Mouse (Mus musculus) heart, postnatal 0 days (tissue): ENCODE measurements around the gene Mta3. TPM values are rescaled to one million over a fixed set of nuclear protein-coding genes. Genes with fewer than 3 reads are reported as not detected.

Experiments
- ATAC-seq: fragments of 200-750 bp; cut with Nextera tagmentation; 2 replicates; pipeline ENCODE4 v1.8.0; 2017; ENCODE audit warnings: low read depth, moderate number of reproducible peaks, moderate library complexity; ENCODE audit not compliant: insufficient read depth
- DNase-seq: peaks from one replicate; pipeline ENCODE4 v3.0.0-alpha.2; 2016; ENCODE audit warnings: low spot score
- H3K27ac ChIP-seq: fragments of 300-500 bp; sonication (generic); 2 replicates; pipeline ENCODE4 v1.5.1; 2014; ENCODE audit warnings: low read depth, mild to moderate bottlenecking
- H3K27me3 ChIP-seq: fragments of 300-500 bp; sonication (generic); 2 replicates; pipeline ENCODE4 v1.6.1; 2014; ENCODE audit warnings: low read length, mixed read lengths; ENCODE audit not compliant: control insufficient read depth, insufficient read depth
- H3K36me3 ChIP-seq: fragments of 300-500 bp; sonication (generic); replicated peaks from 2 replicates; pipeline ENCODE4 v1.6.1; 2014; ENCODE audit warnings: low read length, mixed read lengths; ENCODE audit not compliant: control insufficient read depth, insufficient read depth
- H3K4me1 ChIP-seq: fragments of 300-500 bp; sonication (generic); 2 replicates; pipeline ENCODE4 v1.6.1; 2014; ENCODE audit warnings: antibody characterized with exemption; ENCODE audit not compliant: control insufficient read depth, insufficient read depth
- H3K4me2 ChIP-seq: fragments of 300-500 bp; sonication (generic); 2 replicates; pipeline ENCODE4 v1.6.1; 2014; ENCODE audit warnings: low read depth, mild to moderate bottlenecking, low read length, moderate library complexity
- H3K4me3 ChIP-seq: fragments of 300-500 bp; sonication (generic); 2 replicates; pipeline ENCODE4 v1.5.1; 2014; ENCODE audit warnings: low read depth, low read length
- H3K9ac ChIP-seq: fragments of 300-500 bp; sonication (generic); replicated peaks from 2 replicates; pipeline ENCODE4 v1.6.1; 2014; ENCODE audit warnings: low read depth, low read length, mixed read lengths
- H3K9me3 ChIP-seq: fragments of 300-500 bp; sonication (generic); replicated peaks from 2 replicates; pipeline ENCODE4 v1.6.1; 2016; ENCODE audit warnings: low read length; ENCODE audit not compliant: control insufficient read depth
- CTCF ChIP-seq: IDR thresholded peaks from 2 replicates; pipeline ENCODE4 v1.5.1; 2016; ENCODE audit warnings: antibody characterized with exemption, control low read depth, low read depth
- EP300 ChIP-seq: IDR thresholded peaks from 2 replicates; pipeline ENCODE4 v1.6.1; 2016; ENCODE audit warnings: antibody characterized with exemption, low read depth
- WGBS: fragments of 180-500 bp; shearing (Covaris S2); extraction: QIAGEN DNeasy Blood & Tissue Kit; methylation state at CpG from one replicate; pipeline ENCODE4 v1.1.7; 2014; 5-methylcytosine and 5-hydroxymethylcytosine counted together
- polyA plus RNA-seq: library from polyadenylated mRNA; unstranded; fragments of >200 nt; fragmentation: Nextera tagmentation; extraction: Ambion mirVana; gene quantifications from 2 replicates; pipeline ENCODE4 v1.2.1, GENCODE M21; 2015
- total RNA-seq: library from RNA; depleted of rRNA; stranded (reverse); fragments of >200 nt; gene quantifications from 2 replicates; pipeline ENCODE4 v1.2.3, GENCODE M21; 2014; ENCODE audit warnings: low replicate concordance

The Mta3 gene
- total and polyA plus RNA-seq, 2 experiments from 2014 or later, result 28.3 to 34.3 TPM

DNA sequence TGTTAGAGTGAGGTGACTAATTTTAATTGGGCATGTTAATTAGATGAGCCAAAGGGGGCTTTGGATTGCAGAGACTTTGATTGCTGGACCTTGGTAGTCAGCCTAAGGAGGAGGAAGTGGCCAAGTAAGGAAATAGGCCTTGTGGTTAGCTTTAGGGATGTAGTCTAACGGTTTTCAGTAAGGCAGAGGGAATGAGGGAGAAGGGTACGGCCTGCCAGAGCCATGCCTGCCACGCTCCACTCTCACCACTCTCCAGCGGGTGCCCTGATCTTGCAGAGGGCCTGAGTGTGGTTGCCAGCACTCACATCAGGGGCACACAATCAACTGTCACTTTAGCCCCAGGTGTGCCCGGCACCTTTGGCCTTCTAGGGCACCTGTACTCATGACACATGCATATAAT is 84.2 kb downstream of the Mta3 start:
- no peaks in the 10 kb centered on the region for H3K4me1 ChIP-seq
- no peak overlapping the region for H3K4me2 ChIP-seq
- H3K4me3 ChIP-seq, result no peak overlapping the region
- H3K27me3 ChIP-seq, result no peaks in the 10 kb centered on the region
- H3K27ac ChIP-seq, result no peak overlapping the region
- TF ChIP-seq EP300 (no peak), CTCF (no peak)
- WGBS, result 91% methylated on average over 5 of the region's 5 CpGs
- ATAC-seq (no peak), DNase-seq (no peak)
- H3K9me3 ChIP-seq, result no peaks in the 10 kb centered on the region
- H3K36me3 ChIP-seq, result peaks cover 36% of the 10 kb centered on the region
- H3K9ac ChIP-seq, result no peak overlapping the region

DNA sequence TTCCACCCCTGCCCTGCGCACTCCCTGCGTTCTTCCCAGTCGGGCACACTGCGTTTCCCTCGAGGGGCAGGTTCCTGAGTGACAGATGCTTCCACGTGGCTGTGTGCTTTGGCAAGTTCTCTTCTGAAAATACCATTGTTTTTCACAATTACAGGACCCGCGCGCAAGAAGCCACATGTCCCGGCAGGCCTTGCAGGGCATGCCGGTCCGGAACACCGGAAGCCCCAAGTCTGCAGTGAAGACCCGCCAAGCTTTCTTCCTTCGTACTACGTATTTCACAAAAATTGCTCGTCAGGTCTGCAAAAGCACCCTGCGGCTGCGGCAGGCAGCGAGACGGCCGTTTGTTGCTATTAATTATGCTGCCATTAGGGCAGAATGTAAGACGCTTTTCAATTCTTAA is 86.4 kb downstream of the Mta3 start:
- no peaks in the 10 kb centered on the region for H3K4me1 ChIP-seq
- WGBS, result 82% methylated on average over 23 of the region's 23 CpGs
- H3K9ac ChIP-seq, result no peak overlapping the region
- H3K4me2 ChIP-seq, result no peak overlapping the region
- H3K27me3 ChIP-seq, result no peaks in the 10 kb centered on the region
- H3K9me3 ChIP-seq, result no peaks in the 10 kb centered on the region
- no peak for DNase-seq
- H3K4me3 ChIP-seq, result no peak overlapping the region
- no peak overlapping the region for H3K27ac ChIP-seq
- H3K36me3 ChIP-seq, result peaks cover 36% of the 10 kb centered on the region
- ATAC-seq, result no peak
- TF ChIP-seq EP300 (no peak), CTCF (no peak)

DNA sequence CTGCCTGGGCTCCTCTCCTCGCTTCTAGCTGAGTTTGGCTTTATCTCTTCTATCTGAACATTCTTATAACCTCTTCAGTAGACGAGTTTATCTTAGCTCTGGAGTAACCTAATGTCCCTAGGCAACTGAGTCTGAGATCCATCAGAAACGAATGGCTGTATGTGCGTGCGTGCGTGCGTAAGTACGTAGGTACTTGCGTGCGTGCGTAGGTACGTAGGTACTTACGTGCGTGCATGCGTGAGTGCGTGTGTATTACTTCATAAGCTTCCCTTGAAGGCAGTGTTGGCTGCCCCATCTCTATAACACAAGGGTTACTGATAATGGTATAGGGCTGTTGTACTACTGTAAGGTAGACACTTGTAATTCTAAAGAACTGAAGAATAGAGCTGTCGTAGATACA is 89.2 kb downstream of the Mta3 start:
- no peak overlapping the region for H3K27ac ChIP-seq
- ATAC-seq (no peak), DNase-seq (no peak)
- H3K4me2 ChIP-seq, result no peak overlapping the region
- no peak overlapping the region for H3K9ac ChIP-seq
- no peak overlapping the region for H3K4me3 ChIP-seq
- TF ChIP-seq CTCF, result no peak
- 88% methylated on average over 17 of the region's 17 CpGs for WGBS
- H3K4me1 ChIP-seq, result no peaks in the 10 kb centered on the region
- H3K9me3 ChIP-seq, result no peaks in the 10 kb centered on the region
- no peaks in the 10 kb centered on the region for H3K27me3 ChIP-seq
- H3K36me3 ChIP-seq, result peaks cover 22% of the 10 kb centered on the region

DNA sequence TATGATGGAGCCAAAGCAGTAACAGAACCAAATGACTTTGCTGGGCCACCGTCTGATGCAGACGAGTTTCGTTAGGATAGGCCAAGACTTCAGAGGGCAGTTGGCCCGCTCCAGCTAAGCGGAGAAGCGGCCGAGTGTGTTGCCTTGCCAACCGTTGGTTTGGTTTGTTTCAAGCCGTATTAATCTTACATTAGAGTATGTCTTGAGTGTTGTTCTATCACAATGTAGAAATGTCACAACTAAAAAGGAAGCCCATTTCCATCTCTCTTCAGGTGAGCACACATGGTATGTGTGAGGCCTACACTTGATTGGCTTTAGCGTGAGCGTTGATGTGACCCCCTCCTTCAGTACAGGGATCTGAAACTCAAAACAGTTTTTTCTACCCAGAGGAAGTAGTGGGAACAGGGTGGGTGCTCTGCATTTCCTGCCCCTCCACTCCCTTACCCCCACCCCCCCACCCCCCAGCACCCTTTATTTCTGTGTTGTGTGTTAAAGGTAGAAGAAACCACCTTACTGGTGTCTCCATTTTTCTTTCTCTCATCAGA is 93.6 kb downstream of the Mta3 start:
- Histone ChIP-seq H3K4me1 (no peaks in the 10 kb centered on the region), H3K9me3 (no peaks in the 10 kb centered on the region), H3K27ac (no peak overlapping the region), H3K27me3 (no peaks in the 10 kb centered on the region), H3K4me3 (no peak overlapping the region), H3K4me2 (no peak overlapping the region), H3K36me3 (peaks cover 14% of the 10 kb centered on the region; the same call in 1 of the 2 replicates), H3K9ac (no peak overlapping the region)
- 91% methylated on average over 11 of the region's 11 CpGs for whole genome bisulfite sequencing
- TF ChIP-seq EP300, result no peak
- TF ChIP-seq CTCF, result no peak
- DNase-seq (no peak), ATAC-seq (no peak)

DNA sequence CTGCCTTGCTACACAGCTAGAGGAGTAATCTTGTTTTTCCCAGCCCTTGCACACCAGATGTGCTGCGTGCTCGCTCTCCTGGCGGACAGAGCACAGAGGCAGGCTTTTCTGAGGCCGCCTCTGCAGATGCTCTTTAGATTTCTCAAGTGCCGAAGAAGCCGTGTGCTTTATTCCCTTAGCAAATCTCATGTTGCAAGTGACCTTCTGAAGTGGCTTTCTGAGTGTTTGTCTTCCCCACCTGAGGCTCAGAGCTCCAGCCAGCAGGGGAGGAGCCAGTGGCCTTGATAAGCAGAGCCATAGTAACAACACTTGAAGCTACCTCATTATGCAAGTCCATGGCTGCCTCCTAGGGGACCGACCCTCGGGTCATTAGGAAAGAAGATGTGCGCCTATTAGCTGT is 98.0 kb downstream of the Mta3 start:
- H3K9me3 ChIP-seq, result no peaks in the 10 kb centered on the region
- 28% methylated on average over 9 of the region's 9 CpGs for WGBS
- TF ChIP-seq EP300, result no peak
- no peak for TF ChIP-seq CTCF

DNA sequence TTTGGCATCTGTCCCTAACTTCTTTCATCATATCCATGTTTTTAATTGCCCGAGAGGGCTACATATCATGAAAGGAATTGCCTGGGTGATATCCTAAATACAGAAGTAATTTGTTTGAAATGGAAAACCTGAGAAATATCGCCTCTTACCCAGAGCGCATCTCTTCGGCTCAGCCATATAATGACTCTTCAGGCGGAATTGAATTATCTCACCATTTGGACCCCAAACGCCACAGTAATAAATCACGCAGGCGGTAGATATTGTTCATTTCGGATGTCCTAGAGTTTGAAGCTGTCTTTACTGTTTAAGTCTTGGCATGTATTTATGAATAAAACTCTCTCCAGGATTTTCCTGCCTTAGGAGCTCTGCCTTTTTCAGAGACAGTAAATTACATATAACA is 99.1 kb downstream of the Mta3 start:
- Histone ChIP-seq H3K9ac (no peak overlapping the region), H3K36me3 (peaks cover 23% of the 10 kb centered on the region), H3K4me1 (no peaks in the 10 kb centered on the region), H3K27me3 (no peaks in the 10 kb centered on the region), H3K9me3 (no peaks in the 10 kb centered on the region), H3K4me2 (no peak overlapping the region), H3K4me3 (no peak overlapping the region), H3K27ac (no peak overlapping the region)
- WGBS, result 96% methylated on average over 9 of the region's 9 CpGs
- ATAC-seq (no peak), DNase-seq (no peak)
- no peak for TF ChIP-seq EP300
- no peak for TF ChIP-seq CTCF

More for the DNA sequence above, 98.0 kb downstream of the Mta3 start:
- H3K4me1 ChIP-seq, result no peaks in the 10 kb centered on the region
- no peak overlapping the region for H3K4me3 ChIP-seq
- H3K4me2 ChIP-seq, result no peak overlapping the region
- ATAC-seq (peak; percentile 55; the same call in 1 of the 2 replicates), DNase-seq (no peak)
- no peak overlapping the region for H3K27ac ChIP-seq
- no peak overlapping the region for H3K9ac ChIP-seq
- H3K36me3 ChIP-seq, result peaks cover 23% of the 10 kb centered on the region
- H3K27me3 ChIP-seq, result no peaks in the 10 kb centered on the region
